Mouse (Mus musculus) midbrain, embryonic 12.5 days (tissue): ENCODE measurements at regions not wholly inside any gene's neighbourhood (a gene's known extent, or its start where the extent isn't known, plus 50 kb on each side); places are given as distances from the start of the nearest gene placed in this dataset.

Experiments
- ATAC-seq: fragments of 200-750 bp; cut with Nextera tagmentation; 2 replicates; pipeline ENCODE4 v1.8.0; 2017; ENCODE audit warnings: low read depth, moderate TSS enrichment, moderate library complexity; ENCODE audit not compliant: low FRiP score
- H3K27ac ChIP-seq: fragments of 300-500 bp; sonication (generic); replicated peaks from 2 replicates; pipeline ENCODE4 v1.5.1; 2016; ENCODE audit warnings: mild to moderate bottlenecking
- H3K27me3 ChIP-seq: fragments of 300-500 bp; sonication (generic); 2 replicates; pipeline ENCODE4 v1.6.1; 2016; ENCODE audit warnings: mild to moderate bottlenecking
- H3K36me3 ChIP-seq: fragments of 300-500 bp; sonication (generic); 2 replicates; pipeline ENCODE4 v1.6.1; 2016
- H3K4me1 ChIP-seq: fragments of 300-500 bp; sonication (generic); 2 replicates; pipeline ENCODE4 v1.6.1; 2016
- H3K4me2 ChIP-seq: fragments of 300-500 bp; sonication (generic); replicated peaks from 2 replicates; pipeline ENCODE4 v1.6.1; 2016; ENCODE audit warnings: mild to moderate bottlenecking, moderate library complexity
- H3K4me3 ChIP-seq: fragments of 300-500 bp; sonication (generic); 2 replicates; pipeline ENCODE4 v1.5.1; 2016; ENCODE audit warnings: mild to moderate bottlenecking
- H3K9ac ChIP-seq: fragments of 300-500 bp; sonication (generic); replicated peaks from 2 replicates; pipeline ENCODE4 v1.6.1; 2016; ENCODE audit warnings: mild to moderate bottlenecking, moderate library complexity
- H3K9me3 ChIP-seq: fragments of 300-500 bp; sonication (generic); 2 replicates; pipeline ENCODE4 v1.6.1; 2016; ENCODE audit warnings: mild to moderate bottlenecking
- WGBS: fragments of 180-500 bp; shearing (Covaris S2); methylation state at CpG from one replicate; pipeline ENCODE4 v1.1.7; 2016; 5-methylcytosine and 5-hydroxymethylcytosine counted together

DNA sequence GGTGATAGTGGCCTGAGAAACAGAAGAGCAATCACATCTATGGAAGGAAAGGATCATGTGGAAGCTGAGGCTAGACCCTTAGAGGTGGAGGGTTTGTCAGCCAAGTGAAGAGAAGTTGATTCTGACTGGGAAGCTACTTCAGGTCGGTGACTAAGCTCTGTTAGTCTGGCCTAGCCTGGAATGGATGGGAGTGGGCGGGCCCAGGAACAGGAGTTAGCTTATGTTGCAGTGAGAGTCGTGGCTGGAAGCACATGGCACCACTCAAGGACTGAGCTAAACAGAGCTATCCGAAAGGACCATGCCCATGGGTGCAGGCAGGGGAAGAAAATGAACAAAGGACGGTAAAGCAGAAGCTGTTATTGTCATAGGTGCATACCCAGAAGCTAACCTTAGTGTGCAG lies 199.6 kb upstream of the Klf12 start:
- H3K36me3 ChIP-seq = no peaks in the 10 kb centered on the region
- H3K27ac ChIP-seq = no peak overlapping the region
- no peak overlapping the region for H3K4me2 ChIP-seq
- H3K9ac ChIP-seq = no peak overlapping the region
- ATAC-seq = no peak
- H3K27me3 ChIP-seq = no peaks in the 10 kb centered on the region
- WGBS = 84% methylated on average over 5 of the region's 5 CpGs
- H3K4me3 ChIP-seq = no peak overlapping the region
- H3K4me1 ChIP-seq = no peaks in the 10 kb centered on the region
- H3K9me3 ChIP-seq = no peaks in the 10 kb centered on the region

DNA sequence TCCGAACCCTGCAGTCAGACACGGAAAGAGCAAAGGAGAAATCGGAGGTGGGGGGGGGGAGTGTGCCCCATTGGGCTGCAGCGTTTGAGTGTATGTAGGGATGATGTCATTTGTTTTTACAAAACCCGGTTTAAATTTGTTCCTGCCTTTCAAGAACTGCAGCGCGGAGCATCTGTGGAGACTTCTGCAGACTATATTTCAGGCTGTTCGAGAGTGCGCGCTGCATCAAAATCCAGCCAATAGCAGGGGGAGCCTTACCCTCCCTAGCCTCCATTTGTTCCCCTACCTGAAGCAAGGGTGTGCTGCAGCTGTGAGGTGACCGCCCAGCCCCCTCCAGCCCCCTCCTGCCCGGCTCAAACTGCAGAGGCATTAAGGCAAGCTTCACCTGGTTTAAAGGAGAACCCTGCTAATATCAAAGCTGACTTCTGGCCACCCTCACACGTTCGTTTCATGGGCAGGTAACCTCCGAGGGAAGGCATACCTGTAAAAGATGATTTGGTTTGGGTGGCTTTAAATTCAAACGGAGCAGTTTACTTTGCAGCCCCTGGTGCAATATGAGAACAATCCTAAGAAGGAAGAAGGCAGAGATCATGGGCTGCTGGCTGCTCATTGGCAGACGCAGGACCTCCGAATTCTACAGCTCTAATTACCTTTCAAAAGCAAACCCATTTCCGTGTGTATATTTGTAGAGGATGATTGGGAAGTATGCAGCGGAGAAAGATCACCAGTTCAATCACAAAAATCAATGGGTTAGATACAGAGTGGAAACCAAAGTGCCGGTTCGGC lies 193.3 kb upstream of the Klf12 start:
- peak overlapping the region; percentile 36 for H3K4me3 ChIP-seq
- H3K27me3 ChIP-seq = peaks cover 10% of the 10 kb centered on the region
- peak overlapping the region; percentile 43; the same call in 1 of the 2 replicates for H3K9ac ChIP-seq
- H3K4me1 ChIP-seq = 0 out of 2 replicates have a peak, but pooled peaks cover 4% of the 10 kb centered on the region
- peak overlapping the region; percentile 59 for H3K4me2 ChIP-seq
- H3K27ac ChIP-seq = no peak overlapping the region
- no peaks in the 10 kb centered on the region for H3K36me3 ChIP-seq
- 11% methylated on average over 22 of the region's 22 CpGs for WGBS
- peak; percentile 80 for ATAC-seq
- H3K9me3 ChIP-seq = no peaks in the 10 kb centered on the region

DNA sequence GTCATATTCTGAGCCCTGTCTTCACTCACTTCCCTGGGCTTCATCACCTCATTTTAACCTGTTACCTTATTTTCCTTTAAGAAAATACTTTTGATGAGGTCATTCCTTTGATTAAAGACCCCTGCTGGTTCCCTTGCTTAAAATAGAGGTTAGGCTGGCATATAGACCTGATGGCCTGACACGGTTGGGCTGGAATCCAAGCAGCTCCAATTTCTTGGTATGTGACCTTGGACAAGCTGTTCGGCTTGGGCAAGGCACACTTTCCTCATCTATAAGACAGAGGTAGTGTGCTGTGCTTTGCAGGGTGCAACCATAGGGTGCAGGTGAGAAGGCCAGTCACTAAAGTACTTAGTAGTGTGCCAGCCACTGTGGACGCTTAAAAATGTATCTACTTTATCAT lies 183.8 kb upstream of the Klf12 start:
- H3K9me3 ChIP-seq = no peaks in the 10 kb centered on the region
- H3K4me3 ChIP-seq = no peak overlapping the region
- WGBS = 89% methylated on average over 3 of the region's 3 CpGs
- H3K36me3 ChIP-seq = no peaks in the 10 kb centered on the region
- H3K4me2 ChIP-seq = no peak overlapping the region
- no peak for ATAC-seq
- no peak overlapping the region for H3K9ac ChIP-seq
- no peak overlapping the region for H3K27ac ChIP-seq
- no peaks in the 10 kb centered on the region for H3K27me3 ChIP-seq
- H3K4me1 ChIP-seq = no peaks in the 10 kb centered on the region

DNA sequence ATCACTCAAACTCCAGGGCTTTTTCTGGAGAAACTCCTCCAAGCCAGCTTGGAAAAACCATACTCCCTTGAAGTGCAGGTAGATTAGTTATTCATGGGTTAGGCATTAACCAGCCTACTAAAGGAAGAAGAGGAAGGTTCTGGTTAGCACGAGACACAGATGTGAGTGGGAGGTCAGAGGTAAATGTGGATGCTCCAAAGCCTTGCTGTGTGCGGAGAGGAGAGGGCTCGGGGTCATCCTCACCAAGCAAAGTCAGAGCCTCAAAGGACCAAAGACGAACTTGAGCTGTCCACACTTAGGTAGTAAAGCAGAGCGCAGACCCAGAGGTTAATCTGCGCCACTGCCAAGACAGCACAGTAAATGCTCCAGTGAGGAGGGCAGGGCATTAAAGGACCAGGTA lies 177.8 kb upstream of the Klf12 start:
- no peak overlapping the region for H3K4me3 ChIP-seq
- H3K4me2 ChIP-seq = no peak overlapping the region
- 87% methylated on average over 6 of the region's 6 CpGs for WGBS
- no peak for ATAC-seq
- H3K27me3 ChIP-seq = no peaks in the 10 kb centered on the region
- no peak overlapping the region for H3K9ac ChIP-seq
- peaks cover 40% of the 10 kb centered on the region for H3K4me1 ChIP-seq
- no peaks in the 10 kb centered on the region for H3K9me3 ChIP-seq
- H3K36me3 ChIP-seq = no peaks in the 10 kb centered on the region
- H3K27ac ChIP-seq = no peak overlapping the region

DNA sequence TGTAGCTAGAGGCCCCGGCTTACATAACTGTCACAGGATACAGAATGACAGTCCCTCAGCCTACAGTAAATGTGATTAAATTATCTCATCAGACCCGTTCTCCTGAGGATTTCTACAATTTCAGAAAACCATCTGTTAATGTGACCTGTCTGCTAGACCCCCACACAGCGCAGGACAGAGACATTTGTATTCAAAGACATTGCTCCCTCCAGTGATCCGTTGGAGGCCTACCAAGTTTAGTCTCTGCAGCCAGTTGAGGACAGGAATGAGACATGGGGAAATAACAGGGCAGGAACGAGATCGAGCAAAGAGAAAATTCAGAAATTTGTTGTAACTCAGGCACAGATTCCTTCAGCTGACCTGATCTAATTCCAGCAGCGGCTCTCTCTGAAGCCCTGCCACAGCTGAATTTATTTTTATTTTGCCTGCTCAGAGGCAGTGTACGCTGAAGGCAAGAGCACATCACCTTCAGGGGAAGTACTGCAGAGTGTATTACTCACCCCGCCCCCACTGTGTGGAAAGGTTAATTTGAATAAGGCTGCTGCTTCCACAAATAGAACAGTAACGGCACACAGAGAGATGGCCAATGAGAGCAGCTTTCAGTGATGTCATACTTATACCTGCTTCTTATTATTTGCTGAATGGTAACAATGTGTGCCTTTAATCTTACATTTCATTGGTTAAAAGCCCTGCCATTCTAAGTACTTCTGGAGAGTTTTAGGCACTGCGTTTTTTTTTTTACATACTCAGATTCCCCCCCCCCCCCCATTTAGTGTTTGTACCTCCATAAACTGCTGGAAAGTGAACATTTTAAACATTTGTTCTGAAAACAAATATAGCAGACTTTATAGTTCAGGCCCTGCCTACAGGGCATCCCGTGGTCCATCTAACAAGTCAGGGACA lies 176.9 kb upstream of the Klf12 start:
- H3K9ac ChIP-seq = no peak overlapping the region
- 42% methylated on average over 12 of the region's 12 CpGs for WGBS

DNA sequence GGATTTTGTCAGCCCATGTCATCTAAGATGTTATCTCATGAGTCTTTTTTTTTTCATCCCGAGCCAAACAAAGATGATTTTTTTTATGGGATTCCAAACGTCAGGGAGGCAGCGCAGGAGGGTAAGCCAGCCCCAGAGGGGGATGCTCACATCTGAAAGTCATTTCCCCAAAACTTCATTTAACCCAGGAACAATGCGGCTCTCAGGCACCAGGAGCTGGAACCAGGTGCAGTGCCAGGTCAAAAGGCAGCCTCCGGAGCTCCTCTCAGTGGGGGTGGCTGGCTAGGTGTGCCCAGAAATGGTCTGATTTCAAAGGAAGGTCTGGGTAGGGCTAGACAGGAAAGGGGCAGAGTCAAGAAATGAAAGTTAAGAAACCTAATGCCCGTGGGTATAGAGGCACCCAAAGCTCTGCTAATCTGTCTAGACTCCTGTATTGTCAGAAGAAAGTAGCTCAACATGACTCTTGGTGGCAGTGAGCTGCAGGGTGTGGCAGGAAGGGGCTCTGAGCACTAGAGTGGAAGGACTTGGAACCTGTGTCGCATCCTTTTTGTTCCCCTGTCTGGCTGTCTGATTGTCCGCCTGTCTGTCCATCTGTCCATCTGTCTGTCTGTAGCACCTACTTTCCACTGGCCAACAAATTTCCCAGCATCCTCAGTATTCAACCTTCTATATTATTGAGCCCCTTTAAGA lies 175.3 kb upstream of the Klf12 start:
- Histone ChIP-seq H3K27me3 (no peaks in the 10 kb centered on the region), H3K27ac (peak overlapping the region; percentile 75), H3K4me3 (no peak overlapping the region), H3K36me3 (no peaks in the 10 kb centered on the region), H3K4me1 (peaks cover 40% of the 10 kb centered on the region), H3K4me2 (peak overlapping the region; percentile 48), H3K9me3 (no peaks in the 10 kb centered on the region), H3K9ac (0 out of 2 replicates have a peak overlapping the region, but pooled peaks have one; percentile 11)
- no peak; the same call in 1 of the 2 replicates for ATAC-seq
- WGBS = 19% methylated on average over 8 of the region's 8 CpGs

More for the DNA sequence above, 176.9 kb upstream of the Klf12 start:
- Histone ChIP-seq H3K4me3 (no peak overlapping the region), H3K9me3 (no peaks in the 10 kb centered on the region), H3K4me2 (peak overlapping the region; percentile 24; the same call in 1 of the 2 replicates), H3K27ac (peak overlapping the region; percentile 60), H3K36me3 (no peaks in the 10 kb centered on the region), H3K27me3 (no peaks in the 10 kb centered on the region), H3K4me1 (peaks cover 40% of the 10 kb centered on the region)
- peak; percentile 67 for ATAC-seq

DNA sequence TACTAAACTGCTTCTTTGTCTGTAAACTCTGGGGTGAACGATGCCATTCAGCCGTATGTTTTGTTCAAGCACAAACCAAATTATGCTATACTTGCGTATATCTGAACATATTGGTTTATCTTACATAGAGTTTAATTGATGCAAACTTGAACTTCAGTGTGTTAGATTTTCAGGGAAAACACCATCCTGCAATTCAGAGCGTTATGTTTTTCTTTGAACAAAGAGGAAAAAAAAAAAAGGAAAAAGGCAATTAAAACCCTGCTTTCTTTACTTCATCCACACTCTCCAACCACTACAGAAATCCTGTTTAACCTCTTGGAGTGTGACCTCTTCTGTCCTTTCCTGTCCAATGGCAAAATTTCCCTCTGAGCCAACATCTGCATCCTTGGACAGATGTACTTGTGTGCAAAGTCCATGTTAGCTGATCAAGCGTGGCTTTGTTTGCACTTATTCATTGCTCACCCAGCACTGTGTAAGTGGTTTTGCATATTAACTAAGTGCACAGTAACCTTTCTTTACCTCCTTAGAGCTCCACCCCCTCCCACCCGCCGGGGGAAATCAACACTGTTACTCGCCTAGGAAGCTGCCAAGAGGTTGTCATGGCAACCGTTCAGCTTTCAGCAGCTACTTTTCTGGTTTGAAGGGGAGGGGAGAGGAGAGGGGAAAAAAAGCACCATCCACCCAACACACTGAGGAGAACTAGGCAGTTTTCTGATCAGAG lies 174.4 kb upstream of the Klf12 start:
- Histone ChIP-seq H3K4me3 (no peak overlapping the region), H3K36me3 (no peaks in the 10 kb centered on the region), H3K27ac (peak overlapping the region; percentile 75), H3K9ac (no peak overlapping the region), H3K27me3 (no peaks in the 10 kb centered on the region), H3K4me1 (peaks cover 40% of the 10 kb centered on the region), H3K4me2 (peak overlapping the region; percentile 48), H3K9me3 (no peaks in the 10 kb centered on the region)
- 8% methylated on average over 9 of the region's 9 CpGs for WGBS
- ATAC-seq = peak; percentile 95

DNA sequence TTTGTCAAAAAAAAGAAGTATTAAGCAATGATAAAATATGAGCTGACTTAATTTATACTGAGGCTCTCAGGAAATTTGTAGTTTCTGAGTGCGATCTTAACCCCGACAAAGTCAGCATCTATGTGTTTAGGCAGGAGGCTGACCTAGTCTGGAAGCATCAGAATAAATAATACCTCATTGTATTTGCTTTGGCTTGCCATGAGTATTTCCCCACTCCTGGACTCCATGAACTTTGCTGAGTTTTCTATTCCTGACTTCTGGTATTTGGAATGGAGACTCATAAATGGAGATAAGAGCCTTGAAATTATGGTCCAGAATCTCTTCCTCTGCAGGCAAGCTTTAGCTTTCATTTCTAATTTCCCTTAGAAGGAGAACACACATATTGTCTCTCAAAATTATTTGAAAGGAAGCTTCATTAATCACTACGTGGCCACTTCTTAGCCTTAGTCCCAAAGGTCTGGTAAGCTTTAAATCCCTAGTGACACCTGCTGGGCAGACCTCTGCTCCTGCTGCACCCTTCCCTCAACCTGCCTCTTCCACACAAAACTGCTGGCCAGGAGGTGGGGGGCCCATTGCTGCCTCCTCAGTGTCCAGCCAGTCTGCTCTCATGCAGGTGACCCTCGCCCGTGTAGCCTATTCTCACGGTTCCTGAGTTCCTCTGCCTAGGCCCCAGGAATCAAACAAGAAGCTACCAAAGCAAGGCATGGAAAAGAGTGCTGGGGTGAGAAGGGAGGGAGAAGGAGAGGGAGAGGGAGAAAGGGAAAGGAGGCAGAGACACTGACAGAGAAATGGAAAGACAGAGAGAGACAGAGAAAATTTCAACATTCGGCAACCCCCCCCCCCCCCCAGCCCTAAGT lies 173.6 kb upstream of the Klf12 start:
- ATAC-seq = no peak
- no peaks in the 10 kb centered on the region for H3K27me3 ChIP-seq
- H3K36me3 ChIP-seq = no peaks in the 10 kb centered on the region
- no peak overlapping the region for H3K9ac ChIP-seq
- peaks cover 40% of the 10 kb centered on the region for H3K4me1 ChIP-seq
- H3K4me3 ChIP-seq = no peak overlapping the region
- H3K4me2 ChIP-seq = peak overlapping the region; percentile 3; the same call in 1 of the 2 replicates
- H3K27ac ChIP-seq = peak overlapping the region; percentile 75
- H3K9me3 ChIP-seq = no peaks in the 10 kb centered on the region
- WGBS = 34% methylated on average over 7 of the region's 7 CpGs

DNA sequence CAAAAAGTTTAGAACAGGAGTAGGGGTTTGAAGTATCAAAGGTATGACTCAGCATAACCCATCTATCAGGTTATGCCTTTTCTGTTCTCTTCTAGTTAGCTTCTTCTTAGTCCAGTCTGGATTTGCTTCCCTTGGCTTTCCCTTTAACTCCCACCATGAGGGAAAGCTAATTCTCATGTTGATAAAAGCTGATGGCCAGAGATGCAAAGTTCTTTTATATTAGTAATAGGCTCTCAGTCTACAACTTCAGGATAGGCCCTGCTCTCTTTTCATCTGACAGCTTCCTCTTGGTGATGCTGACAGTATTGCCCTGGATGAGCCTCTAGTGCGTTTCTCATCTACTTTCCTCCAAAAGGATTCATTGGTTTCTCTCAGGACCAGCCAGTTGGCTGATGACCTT lies 161.7 kb upstream of the Klf12 start:
- Histone ChIP-seq H3K4me1 (no peaks in the 10 kb centered on the region), H3K4me2 (no peak overlapping the region), H3K27me3 (no peaks in the 10 kb centered on the region), H3K4me3 (no peak overlapping the region), H3K9me3 (no peaks in the 10 kb centered on the region), H3K27ac (no peak overlapping the region), H3K36me3 (no peaks in the 10 kb centered on the region), H3K9ac (no peak overlapping the region)
- ATAC-seq = no peak
- WGBS = 89% methylated on average over 1 of the region's 1 CpGs

DNA sequence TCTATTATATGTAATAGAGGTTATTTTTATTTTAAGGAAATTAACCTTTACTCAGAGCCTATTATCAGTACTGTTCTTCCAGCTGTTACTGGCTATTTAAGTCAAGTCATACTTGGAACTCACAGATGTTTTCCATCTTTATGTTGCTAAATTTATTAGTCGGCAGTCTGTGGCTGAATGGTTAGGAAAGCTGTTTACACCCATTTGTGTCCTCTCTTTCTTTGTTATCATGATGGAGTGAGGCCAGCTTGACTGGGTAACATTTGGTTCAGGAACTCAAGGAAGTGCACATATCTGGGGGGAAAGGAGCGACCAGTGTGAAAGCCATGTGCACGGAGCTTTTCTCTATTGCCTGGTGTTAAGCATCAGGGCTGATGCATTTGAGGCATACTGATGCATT lies 160.4 kb upstream of the Klf12 start:
- ATAC-seq = no peak
- H3K4me1 ChIP-seq = no peaks in the 10 kb centered on the region
- H3K4me3 ChIP-seq = no peak overlapping the region
- H3K36me3 ChIP-seq = no peaks in the 10 kb centered on the region
- no peaks in the 10 kb centered on the region for H3K9me3 ChIP-seq
- no peak overlapping the region for H3K27ac ChIP-seq
- no peak overlapping the region for H3K4me2 ChIP-seq
- WGBS = 85% methylated on average over 3 of the region's 3 CpGs
- no peaks in the 10 kb centered on the region for H3K27me3 ChIP-seq
- no peak overlapping the region for H3K9ac ChIP-seq

DNA sequence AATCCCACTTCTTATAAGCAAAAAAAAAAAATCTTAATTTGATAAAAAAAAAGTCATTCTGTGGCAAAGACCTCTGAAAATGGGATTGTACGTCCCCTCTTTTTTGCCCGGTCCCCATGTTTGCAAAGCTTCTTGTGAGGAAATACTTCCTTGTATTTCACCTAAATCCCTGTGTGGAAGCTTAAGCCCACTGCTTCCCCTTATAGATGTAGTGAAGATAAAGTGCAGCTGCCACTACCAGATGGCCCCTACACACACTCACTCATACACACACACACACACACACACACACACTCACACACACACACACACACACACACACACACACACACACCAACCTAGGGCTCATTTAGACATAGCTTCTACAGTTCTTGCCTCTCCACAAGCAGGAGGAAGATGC lies 159.6 kb upstream of the Klf12 start:
- ATAC-seq = no peak
- H3K4me1 ChIP-seq = no peaks in the 10 kb centered on the region
- WGBS = 70% methylated on average over 2 of the region's 2 CpGs
- no peaks in the 10 kb centered on the region for H3K9me3 ChIP-seq
- H3K4me2 ChIP-seq = no peak overlapping the region
- no peak overlapping the region for H3K4me3 ChIP-seq
- H3K27me3 ChIP-seq = no peaks in the 10 kb centered on the region
- H3K36me3 ChIP-seq = no peaks in the 10 kb centered on the region
- H3K27ac ChIP-seq = no peak overlapping the region
- H3K9ac ChIP-seq = no peak overlapping the region
